Mouse (Mus musculus) limb, embryonic 12.5 days (tissue): ENCODE measurements around the gene Tgm2. TPM values are rescaled to one million over a fixed set of nuclear protein-coding genes. Genes with fewer than 3 reads are reported as not detected.

Experiments used
- ATAC-seq: fragments of 200-750 bp; cut with Nextera tagmentation; 2 replicates; pipeline ENCODE4 v1.8.0; 2017; ENCODE audit warnings: low read depth, moderate TSS enrichment; ENCODE audit not compliant: insufficient number of reproducible peaks, insufficient read depth, low FRiP score, low TSS enrichment
- H3K27ac ChIP-seq: fragments of 300-500 bp; sonication (generic); 2 replicates; pipeline ENCODE4 v1.5.1; 2016; ENCODE audit warnings: mild to moderate bottlenecking, moderate library complexity
- H3K27me3 ChIP-seq: fragments of 300-500 bp; sonication (generic); 2 replicates; pipeline ENCODE4 v1.6.1; 2016; ENCODE audit warnings: mild to moderate bottlenecking, moderate library complexity
- H3K36me3 ChIP-seq: fragments of 300-500 bp; sonication (generic); 2 replicates; pipeline ENCODE4 v1.6.1; 2016; ENCODE audit warnings: mild to moderate bottlenecking, moderate library complexity
- H3K4me1 ChIP-seq: fragments of 300-500 bp; sonication (generic); replicated peaks from 2 replicates; pipeline ENCODE4 v1.6.1; 2016
- H3K4me2 ChIP-seq: fragments of 300-500 bp; sonication (generic); 2 replicates; pipeline ENCODE4 v1.6.1; 2016; ENCODE audit warnings: mild to moderate bottlenecking, moderate library complexity
- H3K4me3 ChIP-seq: fragments of 300-500 bp; sonication (generic); replicated peaks from 2 replicates; pipeline ENCODE4 v1.5.1; 2016; ENCODE audit warnings: mild to moderate bottlenecking
- H3K9ac ChIP-seq: fragments of 300-500 bp; sonication (generic); replicated peaks from 2 replicates; pipeline ENCODE4 v1.6.1; 2016; ENCODE audit warnings: mild to moderate bottlenecking, moderate library complexity
- H3K9me3 ChIP-seq: fragments of 300-500 bp; sonication (generic); 2 replicates; pipeline ENCODE4 v1.6.1; 2016; ENCODE audit warnings: mild to moderate bottlenecking, moderate library complexity
- WGBS: fragments of 180-500 bp; shearing (Covaris S2); methylation state at CpG from one replicate; pipeline ENCODE4 v1.1.7; 2016; 5-methylcytosine and 5-hydroxymethylcytosine counted together
- polyA plus RNA-seq: library from polyadenylated mRNA; unstranded; fragments of >200 nt; fragmentation: Nextera tagmentation; extraction: Ambion mirVana; gene quantifications from 2 replicates; pipeline ENCODE4 v1.2.1, GENCODE M21; 2016

The Tgm2 gene
- polyA plus RNA-seq, 1 experiment from 2014 or later: 2.6 TPM

DNA sequence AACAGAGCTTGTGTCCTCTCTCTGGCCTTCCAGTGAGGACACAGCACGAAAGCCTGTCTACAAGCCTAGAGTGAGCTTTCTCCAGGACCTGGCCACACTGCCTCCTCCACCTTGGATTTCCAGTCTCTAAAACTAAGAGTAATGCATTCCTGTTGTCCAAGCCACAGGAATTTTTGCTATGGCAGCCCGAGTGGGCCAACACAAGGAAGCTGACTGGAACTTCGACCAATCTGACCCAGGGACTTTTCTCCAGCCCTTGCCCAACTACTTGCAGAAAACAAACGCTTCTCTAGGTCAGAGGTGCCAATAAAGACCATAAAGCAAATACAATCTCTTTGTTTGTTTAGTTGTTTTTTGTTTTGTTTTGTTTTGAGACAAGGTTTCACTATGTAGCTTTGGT is 56.1 kb downstream of the Tgm2 start:
- H3K9ac ChIP-seq: no peak overlapping the region
- H3K4me2 ChIP-seq: no peak overlapping the region
- H3K4me1 ChIP-seq: no peaks in the 10 kb centered on the region; the same call in 1 of the 2 replicates
- H3K27ac ChIP-seq: no peak overlapping the region
- no peaks in the 10 kb centered on the region for H3K36me3 ChIP-seq
- H3K27me3 ChIP-seq: no peaks in the 10 kb centered on the region
- H3K4me3 ChIP-seq: no peak overlapping the region
- no peaks in the 10 kb centered on the region for H3K9me3 ChIP-seq
- no peak for ATAC-seq
- 87% methylated on average over 4 of the region's 4 CpGs for WGBS

DNA sequence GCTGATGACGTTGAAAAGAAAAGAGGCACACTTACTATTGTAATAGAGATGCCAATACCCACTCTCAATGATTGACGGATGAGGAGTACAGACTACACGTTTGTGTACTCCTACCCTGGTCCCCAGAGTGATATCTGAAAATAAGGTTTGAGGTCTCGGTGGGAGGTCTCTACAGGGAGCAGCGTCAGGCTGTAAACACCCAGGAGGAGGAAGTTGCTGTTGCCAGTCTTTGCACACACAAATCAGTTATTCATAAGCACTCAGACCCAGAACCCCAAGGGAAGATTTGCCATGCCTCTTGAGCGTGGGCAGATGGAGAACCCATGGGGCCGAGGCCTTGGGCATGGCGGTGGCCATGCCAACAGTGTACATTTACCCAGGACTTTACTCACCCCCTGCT is 61.8 kb downstream of the Tgm2 start:
- Histone ChIP-seq H3K4me2 (no peak overlapping the region), H3K4me1 (no peaks in the 10 kb centered on the region), H3K27me3 (no peaks in the 10 kb centered on the region), H3K9me3 (no peaks in the 10 kb centered on the region), H3K36me3 (no peaks in the 10 kb centered on the region), H3K27ac (no peak overlapping the region), H3K9ac (no peak overlapping the region), H3K4me3 (no peak overlapping the region)
- ATAC-seq: no peak
- WGBS: 61% methylated on average over 8 of the region's 8 CpGs

DNA sequence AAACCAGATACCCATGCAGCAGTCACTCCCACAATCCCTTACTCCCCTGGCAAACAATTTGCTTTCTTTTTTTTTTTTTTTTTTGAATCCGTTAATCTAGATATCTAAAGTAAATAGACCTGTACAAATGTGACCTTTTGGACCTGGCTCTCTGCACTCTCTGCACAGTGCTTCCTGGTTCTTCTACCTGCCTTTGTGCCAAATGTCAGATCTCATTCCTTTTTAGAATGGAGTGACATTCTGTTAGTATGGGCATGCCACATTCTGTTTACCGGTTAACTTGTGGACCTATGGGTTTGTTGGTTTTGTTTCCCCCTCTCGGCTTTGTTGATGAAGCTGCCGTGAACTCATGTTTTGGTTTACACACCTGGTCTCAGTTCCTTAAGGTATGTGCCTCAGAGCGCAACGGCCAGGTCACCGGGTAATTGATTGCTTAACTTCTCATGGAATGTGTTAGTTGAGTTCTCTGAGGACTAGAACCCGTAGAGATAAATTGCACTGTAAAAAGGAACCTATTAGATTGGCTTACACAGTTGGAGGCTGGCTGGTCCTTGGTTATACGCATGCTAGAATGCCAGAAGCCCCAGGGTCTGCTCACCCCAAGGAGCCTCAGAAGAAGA is 65.5 kb downstream of the Tgm2 start:
- WGBS: 86% methylated on average over 9 of the region's 9 CpGs
- Histone ChIP-seq H3K27ac (no peak overlapping the region), H3K9ac (no peak overlapping the region), H3K27me3 (no peaks in the 10 kb centered on the region), H3K4me2 (no peak overlapping the region), H3K9me3 (no peaks in the 10 kb centered on the region), H3K36me3 (peaks cover 25% of the 10 kb centered on the region), H3K4me3 (no peak overlapping the region), H3K4me1 (0 out of 2 replicates have a peak, but pooled peaks cover 3% of the 10 kb centered on the region)
- no peak for ATAC-seq

DNA sequence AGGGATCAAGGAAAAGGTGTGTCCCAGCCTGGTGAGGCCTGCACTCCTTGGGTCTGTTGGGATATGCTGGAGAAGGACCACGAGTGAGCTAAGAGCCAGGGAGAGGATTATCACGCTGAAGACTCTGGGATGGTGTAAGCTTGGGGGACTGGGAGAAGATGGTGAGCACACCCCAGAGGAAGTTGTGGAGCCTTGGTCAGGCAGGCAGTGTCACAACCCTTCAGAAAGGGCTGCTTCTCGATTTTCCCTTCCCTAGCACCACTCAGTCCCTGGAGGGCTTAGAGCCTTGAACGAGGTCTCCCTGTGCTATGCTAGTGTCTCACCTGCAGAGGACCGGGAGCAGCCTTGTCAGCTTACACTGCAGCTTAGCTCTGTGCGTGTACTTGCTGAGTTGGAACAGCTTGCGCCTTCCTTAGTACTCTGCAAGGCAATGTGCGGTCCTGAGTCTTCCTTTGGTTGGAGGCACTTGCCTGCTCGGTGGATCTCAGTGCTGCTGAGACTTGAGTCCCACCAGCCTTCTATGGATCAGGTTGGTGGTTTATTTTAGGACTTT is 66.3 kb downstream of the Tgm2 start:
- Histone ChIP-seq H3K4me2 (no peak overlapping the region), H3K4me3 (no peak overlapping the region), H3K27me3 (no peaks in the 10 kb centered on the region), H3K9me3 (no peaks in the 10 kb centered on the region), H3K4me1 (0 out of 2 replicates have a peak, but pooled peaks cover 3% of the 10 kb centered on the region), H3K36me3 (peaks cover 33% of the 10 kb centered on the region), H3K9ac (no peak overlapping the region), H3K27ac (no peak overlapping the region)
- no peak for ATAC-seq
- WGBS: 61% methylated on average over 9 of the region's 9 CpGs

DNA sequence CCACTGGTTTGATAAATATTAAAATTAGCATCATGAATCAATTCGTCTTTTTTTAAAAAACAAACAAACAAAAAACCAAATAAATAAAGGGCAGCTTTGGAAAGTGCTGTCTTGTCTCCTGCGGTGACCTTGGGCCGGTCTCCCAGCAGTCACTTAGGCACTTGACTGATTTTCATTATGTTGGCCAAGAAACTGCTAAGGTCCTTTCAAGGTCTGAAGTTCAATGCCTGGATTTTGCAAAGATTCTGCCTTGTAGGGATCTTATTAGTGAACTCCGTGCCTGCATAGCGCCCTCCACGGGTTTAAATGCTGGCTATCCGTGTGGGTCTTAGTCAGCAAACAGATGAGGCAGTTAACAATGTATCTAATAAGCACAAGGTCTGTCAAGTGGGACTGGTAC is 67.3 kb downstream of the Tgm2 start:
- H3K27me3 ChIP-seq: no peaks in the 10 kb centered on the region
- no peak for ATAC-seq
- peaks cover 43% of the 10 kb centered on the region for H3K36me3 ChIP-seq
- H3K4me2 ChIP-seq: no peak overlapping the region
- no peak overlapping the region for H3K9ac ChIP-seq
- WGBS: 90% methylated on average over 7 of the region's 7 CpGs
- no peak overlapping the region for H3K27ac ChIP-seq
- no peaks in the 10 kb centered on the region for H3K9me3 ChIP-seq
- no peak overlapping the region for H3K4me3 ChIP-seq
- 0 out of 2 replicates have a peak, but pooled peaks cover 3% of the 10 kb centered on the region for H3K4me1 ChIP-seq

DNA sequence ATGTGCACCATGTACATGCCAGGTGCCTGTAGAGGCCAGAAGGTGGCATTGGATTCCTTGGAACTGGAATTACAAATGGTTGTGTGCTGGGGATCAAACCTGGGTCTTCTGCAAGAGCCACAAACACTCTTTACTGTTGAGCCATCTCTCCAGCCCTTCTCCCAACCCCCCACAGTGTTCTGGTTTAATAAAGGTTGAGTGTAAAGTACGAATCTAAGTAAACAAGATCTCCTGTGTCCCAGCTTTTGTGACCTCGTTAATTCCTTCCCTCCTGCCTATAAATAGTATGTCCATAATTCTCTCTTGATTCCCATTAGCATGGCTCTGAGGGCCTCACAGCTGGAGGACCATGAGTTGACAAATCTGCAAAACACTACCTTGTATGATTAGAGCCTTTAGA is 68.3 kb downstream of the Tgm2 start:
- peaks cover 53% of the 10 kb centered on the region for H3K36me3 ChIP-seq
- 31% methylated on average over 2 of the region's 2 CpGs for WGBS

DNA sequence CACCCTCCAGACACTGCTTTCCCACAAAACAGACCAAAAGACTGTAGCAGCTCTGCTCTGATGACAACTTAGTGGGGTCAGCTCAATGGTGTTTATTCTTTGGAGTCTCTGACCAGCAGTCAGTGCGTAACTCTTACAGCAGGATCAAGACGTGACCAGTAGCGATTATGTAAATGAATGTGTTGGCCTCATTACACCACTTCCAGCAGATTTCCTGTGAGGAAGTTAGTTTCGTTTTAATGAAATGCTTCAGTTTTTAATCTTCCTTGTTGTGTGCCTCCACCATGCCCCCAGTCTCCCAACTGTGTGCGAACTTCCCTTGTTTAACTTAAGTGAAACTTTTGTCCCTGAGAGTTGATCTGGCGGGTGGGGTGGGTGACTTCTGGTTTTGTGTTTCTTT is 69.5 kb downstream of the Tgm2 start:
- Histone ChIP-seq H3K9ac (no peak overlapping the region), H3K27ac (no peak overlapping the region), H3K27me3 (no peaks in the 10 kb centered on the region), H3K4me1 (0 out of 2 replicates have a peak, but pooled peaks cover 3% of the 10 kb centered on the region), H3K36me3 (peaks cover 66% of the 10 kb centered on the region), H3K4me3 (no peak overlapping the region), H3K4me2 (no peak overlapping the region), H3K9me3 (no peaks in the 10 kb centered on the region)
- ATAC-seq: no peak
- 89% methylated on average over 6 of the region's 6 CpGs for WGBS

More for the DNA sequence above, 68.3 kb downstream of the Tgm2 start:
- 0 out of 2 replicates have a peak, but pooled peaks cover 3% of the 10 kb centered on the region for H3K4me1 ChIP-seq
- H3K9ac ChIP-seq: no peak overlapping the region
- ATAC-seq: no peak
- no peak overlapping the region for H3K27ac ChIP-seq
- no peaks in the 10 kb centered on the region for H3K9me3 ChIP-seq
- no peaks in the 10 kb centered on the region for H3K27me3 ChIP-seq
- no peak overlapping the region for H3K4me3 ChIP-seq
- no peak overlapping the region for H3K4me2 ChIP-seq

DNA sequence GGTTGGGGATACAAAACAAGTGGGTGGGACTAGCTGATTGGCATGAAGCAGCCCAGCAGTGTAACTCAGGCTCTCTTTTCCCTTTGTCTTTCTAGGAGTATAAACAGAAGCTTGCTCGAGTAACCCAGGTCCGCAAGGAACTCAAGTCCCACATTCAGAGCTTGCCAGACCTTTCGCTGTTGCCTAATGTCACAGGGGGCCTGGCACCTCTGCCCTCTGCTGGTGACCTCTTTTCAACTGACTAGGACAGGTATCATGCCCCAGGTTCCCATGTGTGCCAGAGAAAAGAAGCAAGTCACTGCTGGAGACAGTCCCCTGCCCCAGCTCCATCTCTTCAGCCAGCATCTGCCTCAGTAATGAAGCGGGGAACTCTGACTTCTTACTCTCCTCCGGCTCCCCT is 71.4 kb downstream of the Tgm2 start:
- H3K36me3 ChIP-seq: peaks cover 84% of the 10 kb centered on the region
- no peak overlapping the region for H3K4me3 ChIP-seq
- H3K27me3 ChIP-seq: no peaks in the 10 kb centered on the region
- H3K9me3 ChIP-seq: no peaks in the 10 kb centered on the region
- WGBS: 90% methylated on average over 5 of the region's 5 CpGs
- no peak for ATAC-seq
- H3K4me2 ChIP-seq: no peak overlapping the region
- 0 out of 2 replicates have a peak, but pooled peaks cover 3% of the 10 kb centered on the region for H3K4me1 ChIP-seq
- H3K27ac ChIP-seq: no peak overlapping the region
- no peak overlapping the region for H3K9ac ChIP-seq

DNA sequence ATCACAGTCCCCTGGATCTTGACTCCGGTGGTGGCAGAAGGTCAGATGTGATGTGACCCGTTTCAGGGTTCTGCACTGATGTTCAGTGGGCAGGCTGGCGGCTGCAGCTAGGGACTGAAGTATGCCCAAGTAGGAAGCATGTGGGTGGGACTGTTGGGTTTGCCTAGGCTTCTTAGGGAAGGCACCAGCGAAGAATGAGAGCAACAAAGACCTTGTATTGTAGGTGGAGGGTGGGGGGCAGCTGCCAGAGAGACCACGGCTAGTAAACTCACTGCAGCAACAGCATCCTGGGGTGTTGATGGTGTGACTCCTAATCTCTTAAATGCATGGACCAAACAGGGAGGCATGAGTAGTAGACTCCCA is 74.6 kb downstream of the Tgm2 start:
- H3K9me3 ChIP-seq: no peaks in the 10 kb centered on the region
- H3K36me3 ChIP-seq: peaks cover 94% of the 10 kb centered on the region
- no peak overlapping the region for H3K4me3 ChIP-seq
- 93% methylated on average over 5 of the region's 5 CpGs for WGBS
- no peak for ATAC-seq
- no peak overlapping the region for H3K9ac ChIP-seq
- no peak overlapping the region for H3K4me2 ChIP-seq
- H3K27me3 ChIP-seq: no peaks in the 10 kb centered on the region
- no peak overlapping the region for H3K27ac ChIP-seq
- H3K4me1 ChIP-seq: no peaks in the 10 kb centered on the region

DNA sequence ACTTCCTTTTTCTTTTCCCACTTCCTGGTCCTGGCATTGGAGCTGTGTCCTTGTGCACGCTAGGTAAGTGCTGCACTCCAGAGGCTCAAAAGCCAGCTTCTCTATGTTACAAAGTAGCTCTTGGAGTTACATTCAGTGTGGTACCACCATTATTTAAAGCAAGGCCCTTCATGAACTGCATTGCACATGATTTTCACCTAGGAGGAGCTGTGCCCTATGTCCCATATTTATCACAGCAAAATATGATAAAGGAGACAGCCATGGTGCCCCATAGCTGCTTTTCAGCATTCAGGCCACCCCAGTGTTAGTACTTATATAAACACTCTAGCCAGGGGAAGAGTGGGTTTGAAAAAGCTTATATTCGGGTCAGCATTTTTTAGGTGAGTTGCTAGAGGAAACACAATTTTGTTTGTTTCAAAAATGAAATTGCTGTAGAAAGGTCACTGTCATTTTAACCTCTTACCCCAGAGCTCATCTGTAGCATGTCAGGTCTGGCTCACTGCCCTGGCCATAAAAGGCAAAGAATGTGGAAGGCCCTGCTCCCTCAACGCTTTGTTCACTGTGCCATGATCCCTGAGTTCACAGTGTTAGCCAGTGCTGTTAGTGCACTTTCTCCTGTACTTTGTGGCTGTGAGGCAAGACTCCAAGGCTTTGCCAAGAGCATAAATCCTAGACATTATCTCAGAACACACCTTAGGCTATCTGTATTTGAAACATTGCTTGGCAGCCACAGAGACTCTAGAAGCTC is 75.2 kb downstream of the Tgm2 start:
- Histone ChIP-seq H3K36me3 (peaks cover 94% of the 10 kb centered on the region), H3K27ac (no peak overlapping the region), H3K4me2 (no peak overlapping the region), H3K27me3 (no peaks in the 10 kb centered on the region), H3K9ac (no peak overlapping the region), H3K4me1 (no peaks in the 10 kb centered on the region), H3K9me3 (no peaks in the 10 kb centered on the region), H3K4me3 (no peak overlapping the region)
- no peak for ATAC-seq
- WGBS: 80% methylated on average over 3 of the region's 3 CpGs

DNA sequence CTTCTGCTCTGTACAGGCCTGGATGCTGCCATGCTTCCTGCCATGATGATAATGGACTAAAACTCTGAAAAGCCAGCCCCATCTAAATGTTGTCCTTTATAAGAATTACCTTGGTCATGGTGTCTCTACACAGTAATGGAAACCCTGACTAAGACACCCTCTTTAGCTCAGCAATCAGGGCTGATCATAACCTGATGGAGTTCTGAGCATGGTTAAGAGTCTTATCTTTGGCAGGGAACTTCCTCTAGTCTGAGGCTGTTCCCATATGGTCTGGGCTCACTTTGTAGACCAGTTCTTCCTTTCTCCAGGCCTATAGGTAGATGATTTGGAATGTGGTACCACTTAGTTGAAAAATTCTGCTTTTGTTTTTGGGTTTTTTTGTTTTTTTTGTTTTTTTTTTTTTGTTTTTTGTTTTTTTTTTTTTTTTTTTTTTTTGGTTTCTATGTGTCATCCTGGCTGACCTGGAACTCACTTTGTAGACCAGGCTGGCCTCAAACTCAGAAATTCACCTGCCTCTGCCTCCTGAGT is 77.7 kb downstream of the Tgm2 start:
- no peaks in the 10 kb centered on the region for H3K4me1 ChIP-seq
- H3K4me2 ChIP-seq: no peak overlapping the region
- H3K9ac ChIP-seq: no peak overlapping the region
- no peak overlapping the region for H3K4me3 ChIP-seq
- H3K36me3 ChIP-seq: peaks cover 89% of the 10 kb centered on the region
- H3K27me3 ChIP-seq: no peaks in the 10 kb centered on the region
- H3K27ac ChIP-seq: no peak overlapping the region
- no peaks in the 10 kb centered on the region for H3K9me3 ChIP-seq
- ATAC-seq: no peak
